ENCODE assay signal across 21 mouse cellular contexts in genomic region chr2:126031186-126031900, GRCm38 (mm10). TPM values are rescaled to one million over a fixed set of nuclear protein-coding genes. Genes with fewer than 3 reads are reported as not detected.
DNase-seq lines count a peak whose midpoint lies in the region; ATAC-seq lines count a peak whose summit lies in the region.
"Had no signal": no experiment of that assay in that cellular context is flagged by ENCODE, and none has a peak within 500 bp of the region (broad histone marks: within the 10 kb centered on the region; RNA-seq: fewer than 3 reads in every experiment).

No protein-coding gene starts in this region.

- DNase-seq in 3T3-L1 (ENCODE audit: low read depth, low spot score) (peak; percentile 98), NIH3T3 (ENCODE audit: low read depth) (peak; percentile 86)
- no peak for DNase-seq in layer of hippocampus, adult 9-10 months (ENCODE audit: low spot score)
- DNase-seq in urinary bladder, postnatal 25 days (ENCODE audit: low spot score), result no peak
- DNase-seq in embryo, embryonic 9.5 days (ENCODE audit: extremely low spot score), result no peak
- DNase-seq: gastrocnemius, adult 2 months; heart, adult 18-20 months; kidney, adult 18-20 months; kidney, postnatal 36 days; right cerebral cortex, postnatal 4 days; thymus, postnatal 14 days had no signal

- 22% methylated on average over 8 of the region's 8 CpGs for WGBS in lung, embryonic 15.5 days
- WGBS in stomach, embryonic 14.5 days, result 40% methylated on average over 8 of the region's 8 CpGs

- H3K9ac ChIP-seq in lung, embryonic 15.5 days, result no peak overlapping the region
- no peak overlapping the region for H3K9ac ChIP-seq in stomach, embryonic 14.5 days (replicated peaks; ENCODE audit: low read depth, low read length)
- H3K9ac ChIP-seq: forebrain, embryonic 13.5 days; heart, embryonic 15.5 days; hindbrain, embryonic 12.5 days; liver, embryonic 12.5 days; neural tube, embryonic 13.5 days had no signal

- H3K4me3 ChIP-seq in lung, embryonic 15.5 days, result no peak overlapping the region
- H3K4me3 ChIP-seq in stomach, embryonic 14.5 days (ENCODE audit: low read depth, low read length), result no peak overlapping the region
- H3K4me3 ChIP-seq: forebrain, embryonic 13.5 days; gastrocnemius, adult 2 months; heart, embryonic 15.5 days; hindbrain, embryonic 12.5 days; limb, embryonic 10.5 days; liver, embryonic 12.5 days; megakaryocyte, embryonic 14.5 days; neural tube, embryonic 13.5 days had no signal

- peak; percentile 93 for ATAC-seq in lung, embryonic 15.5 days (ENCODE audit: borderline replicate concordance, extremely low read depth, low FRiP score, low TSS enrichment)
- ATAC-seq in stomach, embryonic 14.5 days (ENCODE audit: insufficient number of reproducible peaks, insufficient read depth, low FRiP score, low read depth), result peak; percentile 18; the same call in 1 of the 2 replicates
- ATAC-seq: forebrain, embryonic 13.5 days; liver, embryonic 12.5 days had no signal

- peak overlapping the region; percentile 84 for H3K27ac ChIP-seq in lung, embryonic 15.5 days
- peak overlapping the region; percentile 58; the same call in 1 of the 2 replicates for H3K27ac ChIP-seq in stomach, embryonic 14.5 days (ENCODE audit: low read length)
- H3K27ac ChIP-seq: forebrain, embryonic 13.5 days; gastrocnemius, adult 2 months; heart, embryonic 15.5 days; hindbrain, embryonic 12.5 days; limb, embryonic 10.5 days; liver, embryonic 12.5 days; neural tube, embryonic 13.5 days had no signal

- no peaks in the 10 kb centered on the region for H3K36me3 ChIP-seq in lung, embryonic 15.5 days
- H3K36me3 ChIP-seq in stomach, embryonic 14.5 days (ENCODE audit: control insufficient read depth, insufficient read depth, low read length), result no peaks in the 10 kb centered on the region
- H3K36me3 ChIP-seq: heart, embryonic 15.5 days; hindbrain, embryonic 12.5 days; limb, embryonic 10.5 days; liver, embryonic 12.5 days; neural tube, embryonic 13.5 days had no signal

- H3K4me2 ChIP-seq in lung, embryonic 15.5 days, result no peak overlapping the region
- no peak overlapping the region for H3K4me2 ChIP-seq in stomach, embryonic 14.5 days (replicated peaks; ENCODE audit: low read depth, low read length)
- H3K4me2 ChIP-seq: forebrain, embryonic 13.5 days; heart, embryonic 15.5 days; hindbrain, embryonic 12.5 days; liver, embryonic 12.5 days; neural tube, embryonic 13.5 days had no signal

- H3K9me3 ChIP-seq in lung, embryonic 15.5 days, result no peaks in the 10 kb centered on the region
- H3K9me3 ChIP-seq in stomach, embryonic 14.5 days (ENCODE audit: control insufficient read depth, low read depth, low read length), result no peaks in the 10 kb centered on the region
- H3K9me3 ChIP-seq: forebrain, embryonic 13.5 days; heart, embryonic 15.5 days; hindbrain, embryonic 12.5 days; limb, embryonic 10.5 days; liver, embryonic 12.5 days; megakaryocyte, embryonic 14.5 days; neural tube, embryonic 13.5 days had no signal

- 0 out of 2 replicates have a peak, but pooled peaks cover 11% of the 10 kb centered on the region for H3K4me1 ChIP-seq in lung, embryonic 15.5 days
- H3K4me1 ChIP-seq in stomach, embryonic 14.5 days (ENCODE audit: control insufficient read depth, insufficient read depth, low read length), result peaks cover 9% of the 10 kb centered on the region
- H3K4me1 ChIP-seq: heart, embryonic 15.5 days; hindbrain, embryonic 12.5 days; liver, embryonic 12.5 days had no signal

- no peaks in the 10 kb centered on the region for H3K27me3 ChIP-seq in lung, embryonic 15.5 days
- H3K27me3 ChIP-seq in stomach, embryonic 14.5 days (ENCODE audit: control insufficient read depth, insufficient read depth, low read length), result no peaks in the 10 kb centered on the region
- H3K27me3 ChIP-seq: CH12.LX; forebrain, embryonic 13.5 days; heart, embryonic 15.5 days; hindbrain, embryonic 12.5 days; liver, embryonic 12.5 days; neural tube, embryonic 13.5 days had no signal

RNA-seq across cellular contexts. Expression of gene Fgf7, which starts 3.1 kb away (rescaled TPM):
- polyA plus RNA-seq in lung, embryonic 15.5 days (2015; fragmentation: Nextera tagmentation; extraction: Ambion mirVana), result 10.2 and 11.7 TPM in 2 replicates
- polyA plus RNA-seq in stomach, embryonic 14.5 days (2014; fragmentation: Nextera tagmentation; extraction: Ambion mirVana), result 4.5 and 6.4 TPM in 2 replicates
- polyA plus RNA-seq: liver, embryonic 12.5 days had no signal

Comparison
In these comparisons a context has a peak if more than half of its experiments do, and no peak if none do; other contexts are left out.
1. DNase-seq: peak in 3T3-L1 (single experiment) and NIH3T3 (single experiment); none in layer of hippocampus, adult 9-10 months (single experiment), urinary bladder, postnatal 25 days (single experiment) and embryo, embryonic 9.5 days (single experiment).